Mouse (Mus musculus) liver, postnatal 0 days (tissue): ENCODE measurements around the gene Mettl21c. TPM values are rescaled to one million over a fixed set of nuclear protein-coding genes. Genes with fewer than 3 reads are reported as not detected.

ENCODE experiments used
- ATAC-seq: fragments of 200-750 bp; cut with Nextera tagmentation; 2 replicates; pipeline ENCODE4 v1.8.0; 2017; ENCODE audit warnings: mild to moderate bottlenecking, moderate library complexity
- DNase-seq: peaks from one replicate; pipeline ENCODE4 v3.0.0-alpha.2; 2016
- H3K27ac ChIP-seq: fragments of 300-500 bp; sonication (generic); 2 replicates; pipeline ENCODE4 v1.5.1; 2014; ENCODE audit warnings: antibody characterized with exemption, moderate library complexity, mild to moderate bottlenecking, low read depth
- H3K27me3 ChIP-seq: fragments of 300-500 bp; sonication (generic); 2 replicates; pipeline ENCODE4 v1.6.1; 2014; ENCODE audit warnings: low read length, control low read depth, mixed read lengths; ENCODE audit not compliant: insufficient read depth
- H3K36me3 ChIP-seq: fragments of 300-500 bp; sonication (generic); replicated peaks from 2 replicates; pipeline ENCODE4 v1.6.1; 2014; ENCODE audit warnings: mild to moderate bottlenecking, control low read depth, low read length, moderate library complexity, mixed read lengths; ENCODE audit not compliant: insufficient read depth
- H3K4me1 ChIP-seq: fragments of 300-500 bp; sonication (generic); 2 replicates; pipeline ENCODE4 v1.6.1; 2014; ENCODE audit warnings: antibody characterized with exemption, mild to moderate bottlenecking, control low read depth; ENCODE audit not compliant: insufficient read depth
- H3K4me2 ChIP-seq: fragments of 300-500 bp; sonication (generic); 2 replicates; pipeline ENCODE4 v1.6.1; 2014; ENCODE audit warnings: low read depth, mild to moderate bottlenecking, low read length, moderate library complexity, mixed read lengths
- H3K4me3 ChIP-seq: fragments of 300-500 bp; sonication (generic); 2 replicates; pipeline ENCODE4 v1.5.1; 2014; ENCODE audit warnings: low read depth, low read length
- H3K9ac ChIP-seq: fragments of 300-500 bp; sonication (generic); replicated peaks from 2 replicates; pipeline ENCODE4 v1.6.1; 2014; ENCODE audit warnings: mild to moderate bottlenecking, moderate library complexity
- H3K9me3 ChIP-seq: fragments of 300-500 bp; sonication (generic); 2 replicates; pipeline ENCODE4 v1.6.1; 2016; ENCODE audit warnings: mild to moderate bottlenecking, control low read depth, low read length, mixed read lengths
- CTCF ChIP-seq: sonication (generic); IDR thresholded peaks from 2 replicates; pipeline ENCODE4 v1.5.1; 2016; ENCODE audit warnings: antibody characterized with exemption, low read depth
- EP300 ChIP-seq: IDR thresholded peaks from 2 replicates; pipeline ENCODE4 v1.6.1; 2016; ENCODE audit warnings: antibody characterized with exemption, low read depth, mild to moderate bottlenecking
- WGBS: fragments of 180-500 bp; shearing (Covaris S2); extraction: QIAGEN DNeasy Blood & Tissue Kit; methylation state at CpG from one replicate; pipeline ENCODE4 v1.1.7; 2014; ENCODE audit not compliant: insufficient replicate concordance; 5-methylcytosine and 5-hydroxymethylcytosine counted together
- polyA plus RNA-seq: library from polyadenylated mRNA; unstranded; fragments of >200 nt; fragmentation: Nextera tagmentation; extraction: Ambion mirVana; gene quantifications from 2 replicates; pipeline ENCODE4 v1.2.1, GENCODE M21; 2015

Mettl21c gene
- polyA plus RNA-seq, 1 experiment from 2014 or later: 0.12 TPM

DNA sequence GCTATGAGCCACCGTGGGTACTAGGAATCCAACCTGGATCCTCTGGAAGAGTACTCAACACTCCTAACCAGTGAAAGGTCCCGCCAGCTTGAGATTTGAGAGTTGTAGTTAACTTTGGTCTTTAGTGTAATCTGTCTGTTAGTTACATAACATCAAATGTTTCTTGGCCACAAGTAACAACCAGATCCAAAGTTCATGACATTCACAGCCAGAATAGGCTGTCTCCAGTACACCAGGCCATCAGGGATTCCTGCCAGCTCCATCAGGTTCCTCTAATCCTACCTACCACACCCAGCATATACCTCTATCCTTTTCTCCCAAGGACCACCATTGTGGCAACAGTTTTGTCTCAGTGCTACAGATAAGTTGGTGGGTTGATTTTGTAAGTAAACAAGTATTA, 4.3 kb downstream of the Mettl21c start:
- no peaks in the 10 kb centered on the region for H3K9me3 ChIP-seq
- no peaks in the 10 kb centered on the region for H3K4me1 ChIP-seq
- ATAC-seq (no peak), DNase-seq (no peak)
- H3K4me3 ChIP-seq: no peak overlapping the region
- WGBS: 72% methylated on average over 2 of the region's 2 CpGs
- no peaks in the 10 kb centered on the region for H3K27me3 ChIP-seq
- H3K27ac ChIP-seq: no peak overlapping the region
- H3K9ac ChIP-seq: no peak overlapping the region
- no peak overlapping the region for H3K4me2 ChIP-seq
- TF ChIP-seq EP300 (no peak), CTCF (no peak)
- no peaks in the 10 kb centered on the region for H3K36me3 ChIP-seq

DNA sequence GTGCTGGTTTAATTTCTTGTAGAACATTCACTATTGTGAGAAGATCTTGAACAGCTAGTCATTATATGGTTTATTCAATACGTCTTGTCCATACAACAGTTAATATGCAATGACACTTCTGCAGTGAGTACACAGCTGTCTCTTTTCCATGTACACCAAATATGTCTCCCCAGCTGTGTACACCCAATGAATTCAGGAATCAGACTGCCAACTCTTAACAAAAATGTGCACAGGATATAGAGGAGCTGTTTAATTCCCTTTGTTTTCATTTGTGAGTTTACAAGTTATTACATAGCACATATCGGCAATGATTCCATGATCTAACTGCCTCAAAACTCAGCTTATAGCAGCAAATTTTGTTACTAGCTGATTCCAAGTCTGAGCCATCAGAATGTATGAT, 15.3 kb downstream of the Mettl21c start:
- ATAC-seq (no peak), DNase-seq (no peak)
- no peak overlapping the region for H3K4me3 ChIP-seq
- no peak for TF ChIP-seq CTCF
- no peak overlapping the region for H3K4me2 ChIP-seq
- H3K9me3 ChIP-seq: no peaks in the 10 kb centered on the region
- 95% methylated on average over 2 of the region's 2 CpGs for WGBS
- H3K4me1 ChIP-seq: no peaks in the 10 kb centered on the region
- no peaks in the 10 kb centered on the region for H3K27me3 ChIP-seq
- H3K9ac ChIP-seq: no peak overlapping the region
- H3K27ac ChIP-seq: no peak overlapping the region
- H3K36me3 ChIP-seq: peaks cover 22% of the 10 kb centered on the region

DNA sequence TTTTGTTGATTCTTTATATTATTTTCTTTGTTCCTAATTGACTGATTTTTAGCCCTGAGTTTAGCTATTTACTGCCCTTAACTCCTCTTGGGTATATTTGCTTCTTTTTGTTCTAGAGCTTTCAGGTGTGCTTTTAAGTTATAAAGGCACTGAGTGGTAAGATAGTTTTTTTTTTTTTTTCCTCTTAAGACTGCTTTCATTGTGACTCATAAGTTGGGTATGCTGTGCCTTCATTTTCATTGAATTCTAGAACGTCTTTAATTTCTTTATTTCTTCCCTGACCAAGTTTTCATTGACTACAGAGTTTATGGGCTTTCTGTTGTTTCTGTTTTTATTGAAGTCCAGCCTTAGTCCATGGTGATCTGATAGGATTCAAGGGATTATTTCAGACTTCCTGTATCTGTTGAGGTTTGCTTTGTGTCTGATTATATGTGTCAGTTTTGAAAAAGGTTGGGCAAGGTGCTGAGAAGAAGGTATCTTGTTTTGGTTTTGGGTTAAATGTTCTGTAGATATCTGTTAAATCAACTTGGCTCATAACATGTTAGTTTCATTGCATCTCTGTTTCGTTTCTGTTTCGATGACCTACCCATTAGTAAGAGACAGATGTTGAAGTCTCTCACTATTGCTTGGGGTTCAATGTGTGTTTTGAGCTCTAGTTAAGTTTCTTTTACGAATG, 22.8 kb downstream of the Mettl21c start:
- Histone ChIP-seq H3K27ac (no peak overlapping the region), H3K27me3 (no peaks in the 10 kb centered on the region), H3K36me3 (peaks cover 42% of the 10 kb centered on the region), H3K4me2 (no peak overlapping the region), H3K9ac (no peak overlapping the region), H3K9me3 (no peaks in the 10 kb centered on the region), H3K4me1 (no peaks in the 10 kb centered on the region), H3K4me3 (no peak overlapping the region)
- WGBS: 82% methylated on average over 4 of the region's 4 CpGs
- DNase-seq (no peak), ATAC-seq (no peak)
- no peak for TF ChIP-seq EP300
- no peak for TF ChIP-seq CTCF

DNA sequence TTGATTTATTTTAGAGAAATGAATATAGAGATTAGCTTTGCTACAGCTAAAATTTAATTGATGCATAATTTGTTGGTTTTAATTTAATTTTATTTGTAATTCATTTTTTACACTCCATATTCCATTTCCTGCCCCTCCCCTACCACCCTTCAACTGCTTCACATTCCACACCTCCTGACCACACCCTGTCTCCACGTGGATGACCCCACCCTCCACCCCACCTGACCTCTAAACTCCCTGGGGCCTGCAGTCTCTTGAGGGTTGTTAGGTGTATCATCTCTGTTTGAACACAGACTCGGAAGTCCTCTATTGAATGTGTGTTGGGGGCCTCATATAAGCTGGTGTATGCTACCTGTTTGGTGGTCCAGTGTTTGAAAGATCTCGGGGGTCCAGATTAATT, 48.7 kb downstream of the Mettl21c start:
- H3K4me3 ChIP-seq: no peak overlapping the region
- DNase-seq (no peak), ATAC-seq (no peak)
- H3K9me3 ChIP-seq: no peaks in the 10 kb centered on the region
- H3K27me3 ChIP-seq: no peaks in the 10 kb centered on the region
- H3K36me3 ChIP-seq: peaks cover 51% of the 10 kb centered on the region
- no peak overlapping the region for H3K4me2 ChIP-seq
- no peaks in the 10 kb centered on the region for H3K4me1 ChIP-seq
- TF ChIP-seq CTCF: no peak
- no peak for TF ChIP-seq EP300
- WGBS: 59% methylated on average over 3 of the region's 3 CpGs
- H3K9ac ChIP-seq: no peak overlapping the region
- H3K27ac ChIP-seq: no peak overlapping the region

DNA sequence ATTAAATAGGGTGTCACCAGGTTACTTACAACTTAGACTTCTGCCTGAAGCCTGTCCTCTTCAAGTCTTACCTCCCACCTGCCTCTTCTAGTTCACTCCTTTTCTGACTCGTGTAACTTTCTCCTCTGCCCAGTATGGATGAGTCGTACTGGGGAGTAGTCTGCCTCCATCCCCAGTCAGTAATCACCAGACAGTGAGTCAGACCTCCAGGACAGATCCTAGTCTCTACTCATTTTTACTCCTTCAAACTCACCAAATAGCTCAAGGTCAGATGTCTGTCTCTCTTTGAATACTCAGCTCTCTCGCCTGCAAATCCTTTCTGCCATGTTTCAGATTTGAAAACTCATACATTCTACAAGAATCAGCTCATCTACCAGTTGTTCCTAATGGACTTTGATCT, 50.5 kb downstream of the Mettl21c start:
- Histone ChIP-seq H3K4me2 (no peak overlapping the region), H3K27ac (no peak overlapping the region), H3K36me3 (peaks cover 49% of the 10 kb centered on the region), H3K27me3 (no peaks in the 10 kb centered on the region), H3K9me3 (no peaks in the 10 kb centered on the region), H3K9ac (no peak overlapping the region), H3K4me1 (no peaks in the 10 kb centered on the region), H3K4me3 (no peak overlapping the region)
- WGBS: 85% methylated on average over 3 of the region's 3 CpGs
- ATAC-seq (no peak), DNase-seq (no peak)
- no peak for TF ChIP-seq CTCF
- TF ChIP-seq EP300: no peak

DNA sequence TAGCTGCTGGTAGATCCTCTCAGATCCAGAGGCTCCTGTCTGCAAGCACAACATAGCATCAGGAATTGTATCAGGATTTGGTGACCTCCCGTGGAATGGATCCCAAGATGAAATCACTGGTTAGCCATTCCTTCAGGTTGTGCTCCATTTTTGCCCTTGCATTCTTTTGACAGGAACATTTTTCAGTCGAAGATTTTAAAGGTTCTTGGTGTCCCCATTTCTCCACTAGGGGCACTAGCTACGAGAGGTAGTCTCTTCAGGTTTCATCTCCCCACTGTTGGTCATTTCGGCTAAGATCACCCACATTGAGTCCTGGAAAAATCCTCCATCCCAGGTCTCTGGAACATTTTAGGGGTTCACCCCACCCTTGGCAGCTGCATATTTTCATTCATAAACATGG, 53.1 kb downstream of the Mettl21c start:
- peaks cover 39% of the 10 kb centered on the region for H3K36me3 ChIP-seq
- no peak overlapping the region for H3K4me3 ChIP-seq
- 78% methylated on average over 4 of the region's 4 CpGs for WGBS
- DNase-seq (no peak), ATAC-seq (no peak)
- TF ChIP-seq CTCF (peak; percentile 45), EP300 (no peak)
- no peak overlapping the region for H3K9ac ChIP-seq
- no peak overlapping the region for H3K4me2 ChIP-seq
- no peak overlapping the region for H3K27ac ChIP-seq
- H3K9me3 ChIP-seq: no peaks in the 10 kb centered on the region
- no peaks in the 10 kb centered on the region for H3K4me1 ChIP-seq
- H3K27me3 ChIP-seq: no peaks in the 10 kb centered on the region

DNA sequence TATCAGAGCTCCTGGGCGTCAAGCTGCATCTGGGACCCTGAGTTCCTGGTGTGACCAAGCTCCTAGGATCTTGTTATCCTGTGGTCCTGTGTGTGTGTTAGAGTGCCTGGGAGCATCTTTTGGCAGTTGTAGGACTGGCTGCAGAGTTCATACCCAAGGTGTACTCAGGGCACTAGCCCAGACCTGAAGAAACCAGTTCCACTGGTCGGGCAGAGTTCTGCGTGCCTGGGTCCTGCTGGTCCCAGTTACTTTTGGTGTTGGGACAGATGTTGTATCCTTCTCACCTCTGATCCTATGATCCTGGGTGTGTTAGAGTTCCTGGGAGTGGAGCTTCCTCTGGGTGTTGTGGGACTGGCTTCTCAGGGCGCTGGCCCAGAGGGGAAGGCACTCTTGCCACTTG, 55.5 kb downstream of the Mettl21c start:
- Histone ChIP-seq H3K27ac (no peak overlapping the region), H3K4me3 (no peak overlapping the region), H3K27me3 (no peaks in the 10 kb centered on the region), H3K9ac (no peak overlapping the region), H3K9me3 (no peaks in the 10 kb centered on the region), H3K4me2 (no peak overlapping the region), H3K36me3 (peaks cover 50% of the 10 kb centered on the region), H3K4me1 (no peaks in the 10 kb centered on the region)
- WGBS: 90% methylated on average over 4 of the region's 4 CpGs
- DNase-seq (no peak), ATAC-seq (no peak)
- TF ChIP-seq EP300: no peak
- TF ChIP-seq CTCF: no peak

Other genes starting within 250 kb of the Mettl21c start
- gene Uxs1, start 192.2 kb downstream of the Mettl21c start, polyA plus RNA-seq: 7.3 and 7.4 TPM in 2 replicates
- 14.8 and 17.8 TPM in 2 replicates for gene Tpp2, start 86.4 kb downstream of the Mettl21c start, polyA plus RNA-seq
- 0.02 and 0.04 TPM in 2 replicates for gene Gm8251, start 41.9 kb upstream of the Mettl21c start, polyA plus RNA-seq
- 33.9 and 36.9 TPM in 2 replicates for gene Tex30, start 82.4 kb upstream of the Mettl21c start, polyA plus RNA-seq
- 9.3 and 9.8 TPM in 2 replicates for gene Kdelc1, start 98.8 kb upstream of the Mettl21c start, polyA plus RNA-seq
- gene Bivm, start 98.9 kb upstream of the Mettl21c start, polyA plus RNA-seq: 3.3 and 3.7 TPM in 2 replicates
- gene Ercc5, start 127.7 kb upstream of the Mettl21c start, polyA plus RNA-seq: 3.6 and 3.9 TPM in 2 replicates
- gene Mettl21e, start 198.9 kb upstream of the Mettl21c start, polyA plus RNA-seq: 0.15 TPM in 1 of 2 replicates, not detected in the other